In genomic region chr2:171363381-171363780, GRCm38 (mm10) we compare ENCODE assay signal across 14 mouse cellular contexts.
DNase-seq lines count a peak whose midpoint lies in the region.
"Had no signal": no experiment of that assay in that cellular context is flagged by ENCODE, and none has a peak within 500 bp of the region (broad histone marks: within the 10 kb centered on the region; RNA-seq: fewer than 3 reads in every experiment).

No protein-coding gene starts in this region.

- intact Hi-C loops in heart, postnatal 10 days (cut with DNase I), result no loop called here

- DNase-seq in heart, adult 11 months, result peak; percentile 91
- no peak for DNase-seq in heart, adult 18-20 months
- peak; percentile 2 to 23 for DNase-seq in heart, adult 9 months (ENCODE audit: low spot score in 2 of 2)
- no peak for DNase-seq in heart, postnatal 10 days
- DNase-seq: adrenal gland, adult 2 months; adrenal gland, adult 8-10 months; adrenal gland, postnatal 10 days; adrenal gland, postnatal 14 days; adrenal gland, postnatal 25 days; adrenal gland, postnatal 36 days; B cell, adult 2 months; cerebellum, adult 11 months; cerebellum, adult 11-12 months; cerebellum, adult 18-20 months had no signal

Comparison
In these comparisons a context has a peak if more than half of its experiments do, and no peak if none do; other contexts are left out.
1. DNase-seq: peak in heart, adult 11 months (single experiment) and heart, adult 9 months (2 of 2); none in heart, adult 18-20 months (0 of 2) and heart, postnatal 10 days (0 of 2).